Mouse (Mus musculus): ENCODE measurements around the gene Iqch.

Gene Iqch

GRCm38 (mm10) chr9:63493746-63494145 is 108.5 kb downstream of the Iqch start:
- DNase-seq (ENCODE audit: low spot score) = no peak

DNA sequence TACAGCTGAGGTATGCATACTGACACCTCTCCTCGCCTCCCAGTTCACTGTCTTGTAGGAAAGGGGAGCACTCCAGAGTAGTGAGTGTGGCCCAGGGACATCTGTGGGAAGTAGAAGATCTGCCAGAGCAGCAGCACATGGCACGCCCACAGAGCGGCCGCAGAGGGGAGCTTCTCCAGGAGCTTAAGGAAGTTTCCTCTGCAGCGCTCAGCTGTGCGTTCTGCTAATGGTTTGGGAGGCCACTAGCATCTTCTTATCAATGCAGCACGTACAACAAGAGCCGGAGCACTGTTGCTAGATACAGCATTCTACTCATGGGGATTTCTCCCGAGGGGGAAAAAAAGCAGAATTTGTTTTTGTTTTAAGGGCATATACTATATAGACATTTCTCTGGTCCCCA is 110.0 kb downstream of the Iqch start:
- DNase-seq (ENCODE audit: low spot score) = no peak

DNA sequence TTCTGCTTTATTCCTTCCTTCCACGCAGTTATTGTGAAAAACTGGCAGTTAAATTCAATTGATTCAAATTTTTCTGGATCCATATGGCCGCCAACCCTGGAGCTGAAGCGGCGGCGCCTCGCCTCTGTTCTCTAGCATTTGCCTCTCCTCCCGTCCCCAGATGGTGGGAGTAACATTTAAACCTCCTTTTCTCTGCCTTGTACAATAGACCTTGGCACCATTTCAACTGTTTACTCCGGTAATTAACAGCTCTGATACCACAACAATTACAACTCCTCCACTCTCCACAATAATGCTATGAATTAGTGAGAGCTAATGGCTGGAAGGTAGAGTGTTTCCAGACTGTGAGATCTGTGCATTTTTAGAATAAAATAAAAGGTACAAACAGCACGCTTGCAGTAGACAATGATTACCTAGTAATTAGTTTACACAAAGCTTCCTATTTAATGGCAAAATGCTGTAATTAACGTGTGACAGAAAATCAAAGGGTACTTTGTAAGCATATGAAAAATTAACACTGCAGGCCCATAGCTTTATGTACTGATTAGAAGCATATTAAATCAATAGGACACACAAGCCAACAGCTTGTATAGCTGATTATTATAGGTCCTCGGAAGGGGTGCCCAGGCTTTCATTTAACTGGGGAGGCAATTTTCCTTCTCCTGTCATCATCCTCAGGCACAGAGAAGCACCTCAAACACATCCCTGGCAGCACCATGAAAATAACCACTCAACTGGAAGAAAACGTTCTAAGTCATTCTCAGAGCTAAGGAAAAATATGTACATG is 111.6 kb downstream of the Iqch start:
- DNase-seq (ENCODE audit: low spot score) = no peak

GRCm38 (mm10) chr9:63489156-63489555 is 113.1 kb downstream of the Iqch start:
- DNase-seq (ENCODE audit: low spot score) = no peak

- no peak for DNase-seq (ENCODE audit: low spot score)
Measured at GRCm38 (mm10) chr9:63465561-63465960, 136.7 kb downstream of the Iqch start.

DNA sequence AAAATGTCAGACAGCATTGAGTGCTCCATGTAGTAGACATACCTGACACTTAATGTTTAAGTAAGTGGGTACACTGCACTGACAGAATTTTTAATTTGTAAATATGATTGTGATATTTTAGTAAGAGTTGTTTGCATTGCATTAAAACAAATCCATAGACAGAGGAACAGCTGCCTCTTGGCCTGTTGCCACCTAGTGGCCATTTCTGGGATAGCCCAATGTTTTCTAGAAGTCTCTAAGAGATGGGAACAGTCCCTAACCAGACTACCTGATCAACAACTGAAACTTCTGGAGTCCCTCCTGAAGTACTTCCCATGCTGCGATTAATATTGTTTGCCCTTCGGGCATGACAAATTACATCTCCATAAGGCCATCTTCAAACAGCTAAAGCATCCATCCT is 140.0 kb downstream of the Iqch start:
- peak; percentile 80 for DNase-seq (ENCODE audit: low spot score)

- DNase-seq (ENCODE audit: low spot score) = no peak
Measured at GRCm38 (mm10) chr9:63456401-63456800, 145.9 kb downstream of the Iqch start.

- DNase-seq (ENCODE audit: low spot score) = no peak
Measured at GRCm38 (mm10) chr9:63454341-63454740, 148.0 kb downstream of the Iqch start.

GRCm38 (mm10) chr9:63450531-63451030 is 151.7 kb downstream of the Iqch start:
- DNase-seq (ENCODE audit: low spot score) = no peak

- DNase-seq (ENCODE audit: low spot score) = peak; percentile 10
Measured at GRCm38 (mm10) chr9:63443695-63444094, 158.6 kb downstream of the Iqch start.

DNA sequence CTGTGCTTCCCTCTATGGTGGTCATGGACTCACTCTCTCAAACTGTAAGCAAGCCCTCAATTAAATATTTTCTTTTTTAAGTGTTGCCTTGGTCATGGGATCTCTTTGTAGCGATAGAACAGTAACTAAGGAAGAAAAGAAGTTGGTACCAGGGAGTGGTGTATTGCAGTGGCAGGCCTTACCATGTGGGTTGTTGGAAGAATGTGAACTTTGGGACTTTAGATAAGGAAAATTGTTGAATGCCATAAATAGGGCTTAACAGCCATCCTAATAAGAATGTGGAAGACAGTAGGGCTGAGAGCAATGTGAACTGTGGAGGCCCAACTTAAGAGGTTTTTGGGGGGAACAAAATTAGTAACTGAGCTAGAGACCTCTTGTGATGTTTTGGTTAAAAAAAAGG is 171.6 kb downstream of the Iqch start:
- no peak for DNase-seq (ENCODE audit: low spot score)

- peak; percentile 35 for DNase-seq (ENCODE audit: low spot score)
Measured at GRCm38 (mm10) chr9:63421096-63421736, 181.1 kb downstream of the Iqch start.

GRCm38 (mm10) chr9:63420396-63420795 is 181.9 kb downstream of the Iqch start:
- DNase-seq (ENCODE audit: low spot score) = peak; percentile 16

- no peak for DNase-seq (ENCODE audit: low spot score)
Measured at GRCm38 (mm10) chr9:63400176-63400575, 202.1 kb downstream of the Iqch start.

DNA sequence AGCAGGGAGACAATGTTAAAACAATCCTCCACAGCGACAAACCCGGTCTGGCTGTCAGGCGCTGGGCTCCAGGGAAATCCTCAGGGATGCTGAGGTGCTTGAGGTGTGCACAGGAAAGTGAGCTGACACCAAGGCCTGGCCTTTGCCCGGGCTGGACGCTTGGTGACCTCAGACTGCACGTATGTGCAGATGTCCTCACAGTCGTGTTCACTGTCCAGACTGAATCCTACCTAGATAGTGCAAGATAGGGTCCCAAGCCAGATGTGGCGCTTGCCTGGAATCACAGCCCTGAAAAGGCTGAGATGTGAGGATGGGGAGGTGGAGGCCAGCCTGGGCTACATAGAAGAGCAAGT is 202.9 kb downstream of the Iqch start:
- no peak for DNase-seq (ENCODE audit: low spot score)

DNA sequence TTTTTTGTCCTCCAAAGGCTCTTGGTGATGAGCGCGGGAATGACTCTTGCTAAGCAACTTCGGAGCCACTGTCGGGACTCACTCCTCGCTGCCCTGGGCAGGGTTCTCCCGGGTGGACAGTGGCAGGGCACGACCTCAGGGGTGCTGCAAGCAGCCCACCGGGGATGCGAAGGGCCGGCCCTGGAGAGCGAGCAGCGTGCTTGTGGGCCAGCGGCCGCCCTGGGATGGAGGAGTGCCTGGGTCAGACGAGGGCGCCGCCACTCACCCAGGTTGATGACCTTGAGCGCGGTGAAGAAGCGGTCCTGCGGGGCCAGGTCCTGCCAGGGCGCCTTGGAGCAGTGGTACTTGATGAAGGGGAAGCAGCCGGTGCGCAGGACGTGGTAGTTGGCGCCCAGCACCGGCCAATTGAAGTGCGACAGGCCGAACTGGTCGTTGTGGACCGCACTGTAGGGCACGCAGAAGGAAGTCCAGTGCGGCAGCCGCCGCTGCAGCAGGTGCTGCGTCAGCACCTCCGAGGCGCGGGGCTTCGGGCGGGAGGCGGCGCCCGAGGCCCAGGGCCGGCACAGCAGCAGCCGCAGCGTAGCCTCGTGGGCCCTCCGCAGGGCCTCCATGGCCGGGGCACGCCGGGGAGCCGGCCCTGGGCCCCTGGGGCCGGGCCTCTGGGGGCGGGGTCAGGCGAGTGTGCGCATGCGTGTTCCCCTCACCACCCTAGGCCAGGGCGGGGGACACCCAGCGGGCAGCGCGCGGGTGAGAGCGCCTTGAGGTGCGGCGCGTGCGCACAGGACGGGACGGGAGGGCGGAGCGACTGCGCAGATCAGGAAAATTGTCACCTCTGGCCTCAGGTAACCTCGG is 203.5 kb downstream of the Iqch start, which contains the start of gene 2300009A05Rik:
2300009A05Rik (minus strand) TSS at position 636 of the 852 bp plus-strand sequence.
- DNase-seq (ENCODE audit: low spot score) = peak; percentile 94

DNA sequence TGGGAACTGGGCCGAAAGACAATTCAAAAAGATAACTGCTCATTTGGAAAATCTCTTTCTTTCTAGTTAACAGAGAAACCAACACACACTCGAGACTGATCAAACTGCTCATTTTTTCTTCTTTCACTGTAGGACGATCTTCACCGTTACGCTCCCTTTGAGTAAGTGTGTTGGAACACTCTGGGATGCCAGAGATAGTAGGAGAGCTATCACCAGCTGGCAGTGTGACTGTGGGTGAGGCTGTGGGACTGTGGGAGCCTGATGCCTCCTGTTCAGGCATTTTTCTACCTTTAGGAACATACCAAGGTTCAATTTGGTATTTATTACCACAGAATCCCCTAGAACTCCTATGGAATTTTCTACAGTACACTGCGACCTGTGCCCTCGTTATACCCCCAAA is 206.7 kb downstream of the Iqch start:
- DNase-seq (ENCODE audit: low spot score) = no peak

- DNase-seq (ENCODE audit: low spot score) = no peak
Measured at GRCm38 (mm10) chr9:63391307-63391706, 211.0 kb downstream of the Iqch start.

- DNase-seq (ENCODE audit: low spot score) = no peak
Measured at GRCm38 (mm10) chr9:63382761-63383160, 219.5 kb downstream of the Iqch start.

- no peak for DNase-seq (ENCODE audit: low spot score)
Measured at GRCm38 (mm10) chr9:63380326-63380725, 222.0 kb downstream of the Iqch start.

DNA sequence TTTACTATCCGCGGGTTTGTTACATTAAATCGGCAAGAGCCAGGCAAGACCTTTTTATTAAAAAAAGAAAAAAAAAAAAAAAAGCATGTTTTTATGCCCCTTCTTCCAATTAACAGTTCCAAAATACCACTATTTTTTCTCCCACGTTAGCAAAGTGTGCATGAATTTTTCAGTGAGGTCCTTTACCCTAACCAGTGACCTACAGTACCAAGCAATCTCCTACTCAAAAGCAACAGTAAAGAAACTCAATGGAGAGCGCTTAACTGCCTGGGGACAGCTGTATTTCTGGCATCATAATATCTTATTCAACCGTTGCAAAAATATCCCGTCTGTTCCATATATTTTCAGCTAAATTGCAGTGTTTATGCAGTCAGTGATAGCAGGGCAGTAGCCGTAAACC is 224.1 kb downstream of the Iqch start:
- DNase-seq (ENCODE audit: low spot score) = no peak
